Mouse (Mus musculus): ENCODE measurements around the gene Ank.

The Ank gene

GRCm38 (mm10) chr15:27574992-27575781 is 108.7 kb downstream of the Ank start:
- no peak for DNase-seq (ENCODE audit: low spot score in 2 of 2)

DNA sequence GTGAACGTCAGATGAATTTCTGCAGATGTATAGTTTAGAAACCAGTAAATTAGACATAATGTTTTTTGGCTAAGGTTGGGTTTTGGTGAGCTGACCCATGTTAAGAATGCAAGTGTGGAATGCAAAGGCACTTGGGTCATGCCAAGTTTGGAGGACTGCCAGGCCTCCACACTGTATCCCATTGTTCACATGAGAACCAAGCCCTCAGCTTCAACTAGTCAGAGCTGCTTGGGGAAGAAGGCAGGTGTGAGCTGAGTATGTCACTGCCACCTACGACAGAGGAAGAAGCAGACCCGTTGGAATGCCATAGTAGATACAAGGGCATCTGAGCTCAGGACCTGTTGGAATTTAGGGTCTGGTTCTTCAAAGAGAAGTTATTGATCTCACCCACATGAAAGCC is 109.5 kb downstream of the Ank start:
- DNase-seq (ENCODE audit: low spot score in 2 of 2), result no peak

DNA sequence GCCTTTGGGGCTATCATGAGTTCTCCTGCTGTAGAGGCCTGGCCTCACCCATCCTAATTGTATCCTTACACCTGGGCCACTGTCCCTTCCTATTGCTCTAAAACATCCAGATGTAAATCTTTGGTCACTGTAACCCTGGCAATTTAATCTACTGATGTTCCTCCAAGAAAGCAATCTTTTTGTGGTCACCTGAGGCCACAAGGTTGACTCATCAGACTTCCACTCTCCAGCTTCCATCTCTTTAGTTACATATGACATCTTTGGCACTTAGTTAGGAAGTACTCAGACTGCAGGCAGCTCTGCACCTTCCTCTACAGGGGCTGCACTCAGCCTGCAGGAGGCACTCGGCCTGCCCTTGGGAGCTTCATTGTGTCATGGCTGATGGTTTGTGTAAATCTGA is 110.4 kb downstream of the Ank start:
- no peak for DNase-seq (ENCODE audit: low spot score in 2 of 2)

DNA sequence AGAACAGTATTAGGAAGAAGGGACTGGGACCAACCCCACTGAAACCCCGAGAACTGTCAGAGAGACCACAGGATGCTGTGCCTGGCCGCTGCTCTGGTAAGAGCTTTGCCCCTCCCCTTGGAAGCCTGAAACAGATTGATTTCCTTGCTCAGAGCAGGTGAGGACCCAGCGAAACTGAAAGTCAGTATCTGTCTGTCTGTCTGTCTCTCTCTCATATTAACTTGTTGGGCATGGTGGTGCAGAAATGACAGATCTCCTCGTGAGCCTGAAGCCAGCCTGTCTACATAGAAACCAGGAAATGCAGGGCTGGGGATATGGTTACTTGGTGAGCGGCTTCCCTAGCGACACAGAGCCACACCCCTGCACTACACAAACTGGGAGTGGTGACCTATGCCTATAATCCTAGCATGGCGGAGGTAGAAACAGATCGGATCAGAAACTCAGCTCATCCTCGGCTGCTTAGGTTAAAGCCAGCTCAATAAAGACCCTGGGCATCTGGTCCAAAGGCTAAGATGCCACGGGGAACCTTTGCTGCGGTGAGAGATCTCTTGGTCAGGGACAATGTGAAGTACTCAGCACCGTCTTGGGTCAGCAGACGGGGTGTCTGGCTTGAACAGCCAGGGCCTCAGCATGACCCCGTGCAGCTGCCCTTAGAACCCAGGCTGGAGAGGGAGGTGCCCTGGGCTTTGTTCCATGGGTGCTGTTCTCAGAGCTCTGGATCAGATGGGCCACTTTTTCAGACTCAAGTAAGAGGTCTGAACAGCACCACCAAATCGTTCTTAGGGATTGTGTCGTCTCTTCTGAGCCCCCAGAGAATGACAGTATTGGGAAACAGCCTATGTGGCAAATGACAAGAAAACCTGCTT is 111.7 kb downstream of the Ank start:
- DNase-seq (ENCODE audit: low spot score in 2 of 2), result no peak

DNA sequence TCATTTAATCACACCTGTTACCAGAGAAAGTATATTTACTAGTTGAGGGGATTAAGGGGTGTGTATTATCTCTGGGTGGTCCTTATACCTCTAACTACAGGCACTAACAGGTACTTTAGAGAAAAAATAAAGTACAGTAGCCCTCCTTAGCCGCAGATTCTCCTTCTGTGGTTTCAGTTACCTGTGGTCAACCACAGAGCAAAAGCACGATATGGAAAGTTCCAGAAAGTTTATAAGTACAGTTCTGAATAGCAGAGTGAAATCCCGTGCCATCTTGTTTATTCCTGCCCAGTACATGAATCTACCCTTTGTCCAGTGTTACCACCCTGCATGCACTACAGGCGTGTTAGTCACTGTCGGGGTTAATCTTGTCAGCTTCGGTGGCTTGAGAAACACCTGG is 112.4 kb downstream of the Ank start:
- DNase-seq (ENCODE audit: low spot score in 2 of 2), result no peak

DNA sequence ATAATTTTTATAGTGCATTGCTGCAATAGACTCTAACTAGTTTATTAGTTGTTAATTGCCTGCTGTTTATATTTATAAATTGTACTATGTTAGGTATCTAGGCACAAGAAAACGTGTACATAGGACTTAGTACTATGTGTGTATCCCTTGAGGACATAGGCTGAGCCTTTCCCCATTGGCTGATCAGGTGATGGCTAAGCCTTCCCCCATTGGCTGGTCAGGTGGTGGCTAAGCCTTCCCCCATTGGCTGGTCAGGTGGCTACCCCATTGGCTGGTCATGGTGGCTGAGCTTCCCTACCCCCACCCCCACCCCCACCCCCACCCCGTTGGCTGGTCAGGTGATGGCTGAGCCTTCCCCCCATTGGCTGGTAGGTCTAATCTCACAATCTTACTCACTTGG is 113.4 kb downstream of the Ank start:
- DNase-seq (ENCODE audit: low spot score in 2 of 2), result no peak

- no peak for DNase-seq (ENCODE audit: low spot score in 2 of 2)
Measured at GRCm38 (mm10) chr15:27580771-27581170, 114.3 kb downstream of the Ank start.

- no peak for DNase-seq (ENCODE audit: low spot score in 2 of 2)
Measured at GRCm38 (mm10) chr15:27581640-27582039, 115.2 kb downstream of the Ank start.

DNA sequence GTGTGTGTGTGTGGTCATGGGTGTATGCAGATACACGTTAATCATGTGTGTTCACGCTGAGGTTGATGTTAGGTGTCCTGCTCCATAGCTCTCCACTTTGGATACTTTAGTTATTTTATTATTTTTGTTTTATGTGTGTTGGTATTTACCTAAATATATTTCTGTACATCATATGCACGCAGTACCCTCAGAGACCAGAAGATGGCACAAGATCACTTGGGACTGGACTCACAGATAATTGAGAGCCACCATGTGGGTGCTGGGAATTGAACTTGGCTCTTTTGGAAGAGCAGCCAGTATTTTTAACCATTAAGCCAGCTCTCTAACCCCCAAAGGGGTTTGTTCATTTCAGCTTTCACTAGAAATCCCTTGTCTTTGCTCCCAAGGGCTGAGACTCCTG is 116.0 kb downstream of the Ank start:
- DNase-seq (ENCODE audit: low spot score in 2 of 2), result no peak

GRCm38 (mm10) chr15:27583042-27583441 is 116.6 kb downstream of the Ank start:
- peak; percentile 45 to 59 for DNase-seq (ENCODE audit: low spot score in 2 of 2)

- DNase-seq (ENCODE audit: low spot score in 2 of 2), result no peak
Measured at GRCm38 (mm10) chr15:27583620-27584019, 117.1 kb downstream of the Ank start.

GRCm38 (mm10) chr15:27585466-27586092 is 119.1 kb downstream of the Ank start:
- no peak for DNase-seq (ENCODE audit: low spot score in 2 of 2)

DNA sequence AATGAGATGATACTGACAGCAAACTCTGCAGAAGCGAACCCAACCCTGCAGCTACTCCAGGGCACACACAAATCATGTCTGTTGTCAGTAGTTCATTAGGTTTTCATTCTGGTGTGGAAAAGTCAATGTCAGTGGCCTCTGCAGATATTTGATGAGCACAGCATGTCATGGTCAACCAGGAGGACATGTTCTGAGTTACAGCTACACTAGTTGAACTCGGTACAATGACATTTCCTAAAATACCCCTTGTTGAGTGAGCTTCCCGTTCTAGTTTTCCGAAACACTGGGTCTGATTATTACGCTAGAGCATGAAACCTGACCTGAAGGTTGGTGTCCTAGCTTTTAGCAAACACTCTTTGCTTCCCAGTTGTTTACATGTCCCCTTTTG is 119.6 kb downstream of the Ank start:
- no peak for DNase-seq (ENCODE audit: low spot score in 2 of 2)

DNA sequence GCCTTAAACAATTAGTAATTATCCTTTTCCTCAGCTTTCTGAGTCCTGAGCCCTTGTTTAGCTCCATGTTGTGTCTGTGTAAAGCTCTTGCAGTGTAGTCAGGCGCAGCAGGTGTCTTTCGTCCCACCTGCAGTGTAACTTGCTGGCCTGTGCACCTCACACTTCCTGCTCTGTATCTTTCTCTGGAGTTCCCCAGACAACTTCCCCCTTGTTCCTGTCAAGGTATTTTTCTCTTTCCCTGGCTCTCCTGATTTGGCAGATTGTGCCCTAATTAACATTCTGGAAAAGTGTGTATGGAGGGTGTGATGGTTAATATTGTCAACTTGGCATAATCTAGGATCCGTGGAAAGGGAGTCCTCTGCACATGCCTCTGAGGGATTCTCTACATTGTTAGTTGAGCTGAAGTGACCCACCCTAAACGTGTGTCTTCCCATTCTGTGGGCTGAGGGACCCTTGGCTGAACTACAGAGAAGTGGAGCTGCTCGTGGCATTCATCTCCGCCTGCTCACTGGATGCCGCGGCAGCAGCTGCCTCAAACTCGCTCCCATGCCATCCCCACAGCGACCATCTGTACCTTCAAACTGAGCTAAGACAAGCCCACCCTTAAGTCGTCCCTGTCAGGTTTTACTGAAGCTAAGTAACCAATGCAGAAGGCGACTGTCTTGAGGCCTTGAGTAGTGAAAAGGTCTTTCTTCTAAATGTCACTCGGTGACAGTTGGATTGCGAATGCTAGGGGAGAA is 121.8 kb downstream of the Ank start:
- DNase-seq (ENCODE audit: low spot score in 2 of 2), result no peak

- no peak for DNase-seq (ENCODE audit: low spot score in 2 of 2)
Measured at GRCm38 (mm10) chr15:27590812-27591211, 124.3 kb downstream of the Ank start.

DNA sequence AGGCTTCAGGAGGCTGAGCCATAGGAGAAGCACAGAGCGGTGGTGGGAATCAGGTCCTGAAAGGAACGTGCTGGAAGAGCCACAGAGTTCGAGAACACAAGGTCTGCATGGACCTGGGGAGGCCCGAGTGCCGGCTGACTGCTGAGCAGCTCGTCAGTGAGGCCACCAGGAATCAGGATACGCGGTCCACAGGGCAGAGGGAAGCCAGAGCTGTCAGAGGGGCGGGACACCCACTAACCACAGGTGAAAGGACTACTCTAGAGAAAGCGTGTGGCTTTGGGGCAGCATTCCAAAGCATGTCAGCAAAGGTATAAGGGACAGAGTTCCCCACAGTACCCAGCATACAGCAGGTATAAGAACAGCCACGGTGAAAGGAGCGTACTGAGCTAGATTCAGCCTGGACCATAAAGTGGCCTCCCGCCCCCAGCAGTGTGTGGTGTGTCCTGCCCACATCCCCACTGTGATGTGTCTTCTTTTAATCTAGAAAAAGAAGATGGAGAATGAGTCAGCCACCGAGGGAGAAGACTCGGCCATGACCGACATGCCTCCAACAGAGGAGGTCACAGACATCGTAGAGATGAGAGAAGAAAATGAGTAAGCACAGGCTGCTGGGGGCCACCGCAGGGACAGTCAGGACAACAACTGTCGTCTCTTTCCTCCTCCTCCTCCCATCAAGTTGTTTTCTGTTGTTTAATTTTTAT is 126.3 kb downstream of the Ank start:
- no peak for DNase-seq (ENCODE audit: low spot score in 2 of 2)

- no peak for DNase-seq (ENCODE audit: low spot score in 2 of 2)
Measured at GRCm38 (mm10) chr15:27593717-27594116, 127.2 kb downstream of the Ank start.

GRCm38 (mm10) chr15:27594973-27595372 is 128.5 kb downstream of the Ank start:
- no peak for DNase-seq (ENCODE audit: low spot score in 2 of 2)

DNA sequence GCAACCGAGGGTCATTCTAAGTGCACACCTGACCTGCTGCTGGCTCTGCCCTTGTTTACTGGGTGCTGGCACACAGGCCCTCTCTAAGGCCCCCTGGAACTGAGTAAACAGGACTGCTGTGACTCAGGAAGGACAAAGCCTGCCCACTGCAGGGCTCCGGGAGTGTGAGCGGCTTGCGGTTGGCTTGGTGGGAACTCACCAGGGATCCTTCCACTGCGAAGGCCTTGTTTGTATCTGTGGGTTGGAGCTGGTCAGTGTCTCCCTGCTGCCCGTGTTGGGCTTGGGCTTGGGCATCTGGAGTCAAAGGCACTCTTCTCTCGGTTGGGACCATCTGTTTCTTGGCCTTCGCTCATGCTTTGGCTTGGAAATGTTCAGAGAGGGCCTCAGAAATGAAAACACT is 129.1 kb downstream of the Ank start:
- no peak for DNase-seq (ENCODE audit: low spot score in 2 of 2)

- DNase-seq (ENCODE audit: low spot score in 2 of 2), result no peak
Measured at GRCm38 (mm10) chr15:27596463-27597140, 130.1 kb downstream of the Ank start.

GRCm38 (mm10) chr15:27597516-27597915 is 131.0 kb downstream of the Ank start:
- DNase-seq (ENCODE audit: low spot score in 2 of 2), result no peak

Measured in urinary bladder, postnatal 36 days (tissue).